In the genomic region with DNA sequence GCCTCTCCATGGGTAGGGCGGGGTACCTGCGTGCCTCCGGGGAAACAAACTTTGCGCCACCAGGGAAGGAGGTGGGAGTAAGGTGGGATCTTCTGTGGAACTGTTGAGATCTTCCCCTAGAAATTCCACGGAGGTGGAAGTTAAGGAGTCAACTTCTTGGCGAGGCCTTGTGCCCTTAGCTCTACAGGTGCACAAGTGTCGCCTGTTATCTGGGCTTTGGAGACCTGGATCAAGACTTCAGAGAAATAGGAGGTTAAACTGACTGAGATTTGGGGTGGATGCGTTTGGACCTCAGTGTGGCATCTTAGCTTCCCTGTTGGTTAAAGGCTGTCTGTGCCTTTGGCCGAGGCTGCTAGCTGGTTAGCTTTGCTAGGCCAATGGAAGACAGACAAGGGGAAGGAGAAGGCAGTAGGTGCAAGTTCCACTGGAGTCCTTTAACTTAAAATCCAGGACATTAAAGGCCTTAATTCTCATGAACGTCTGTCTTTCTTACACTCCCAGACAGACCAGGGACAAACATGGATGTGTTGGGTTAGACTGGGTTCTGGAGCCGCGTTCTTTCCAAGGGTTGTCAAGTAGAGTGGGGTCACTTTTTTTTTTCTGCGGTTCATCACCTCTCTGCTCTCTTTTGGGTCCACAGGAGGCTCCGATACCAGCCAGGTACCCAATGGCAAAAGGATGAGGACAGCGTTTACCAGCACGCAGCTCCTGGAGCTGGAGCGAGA, we compare ENCODE assay signal across 12 mouse cellular contexts. TPM values are rescaled to one million over a fixed set of nuclear protein-coding genes. Genes with fewer than 3 reads are reported as not detected.
A peak's percentile ranks its signal among the peaks of the same experiment; 100 is the strongest.
DNase-seq lines count a peak whose midpoint lies in the region; ATAC-seq lines count a peak whose summit lies in the region.
"Had no signal": no experiment of that assay in that cellular context is flagged by ENCODE, and none has a peak within 500 bp of the region (broad histone marks: within the 10 kb centered on the region; RNA-seq: fewer than 3 reads in every experiment).

No protein-coding gene starts in this region.

- peak overlapping the region; percentile 24; the same call in 1 of the 2 replicates for H3K4me3 ChIP-seq in kidney, embryonic 14.5 days (ENCODE audit: low read length)
- H3K4me3 ChIP-seq in forebrain, embryonic 13.5 days: peak overlapping the region; percentile 54
- H3K4me3 ChIP-seq in limb, embryonic 15.5 days: peak overlapping the region; percentile 30
- peak overlapping the region; percentile 25; the same call in 1 of the 2 replicates for H3K4me3 ChIP-seq in stomach, embryonic 16.5 days (replicated peaks; ENCODE audit: low read length)

- H3K27ac ChIP-seq in kidney, embryonic 14.5 days (ENCODE audit: low read depth, low read length): no peak overlapping the region
- H3K27ac ChIP-seq in forebrain, embryonic 13.5 days: no peak overlapping the region
- H3K27ac ChIP-seq in limb, embryonic 15.5 days: no peak overlapping the region
- no peak overlapping the region for H3K27ac ChIP-seq in stomach, embryonic 16.5 days (ENCODE audit: low read length)

- H3K4me2 ChIP-seq in kidney, embryonic 14.5 days (replicated peaks; ENCODE audit: low read depth, low read length): no peak overlapping the region; the same call in 1 of the 2 replicates
- H3K4me2 ChIP-seq in forebrain, embryonic 13.5 days: peak overlapping the region; percentile 68
- H3K4me2 ChIP-seq in limb, embryonic 15.5 days: peak overlapping the region; percentile 48
- 0 out of 2 replicates have a peak overlapping the region, but pooled peaks have one; percentile 41 for H3K4me2 ChIP-seq in stomach, embryonic 16.5 days (ENCODE audit: low read depth, low read length)

- ATAC-seq in kidney, embryonic 14.5 days (ENCODE audit: low FRiP score, low TSS enrichment): no peak
- ATAC-seq in forebrain, embryonic 13.5 days: no peak
- ATAC-seq in limb, embryonic 15.5 days (ENCODE audit: insufficient number of reproducible peaks, low FRiP score, low TSS enrichment, low read depth): no peak
- no peak for ATAC-seq in stomach, embryonic 16.5 days (ENCODE audit: insufficient read depth, low FRiP score)
- ATAC-seq in megakaryocyte progenitor cell, adult 5-6 weeks (replicated peaks; ENCODE audit: poor library complexity): no peak

- WGBS in kidney, embryonic 14.5 days: 1% methylated on average over 17 of the region's 17 CpGs
- 1% methylated on average over 17 of the region's 17 CpGs for WGBS in forebrain, embryonic 13.5 days
- 3% methylated on average over 17 of the region's 17 CpGs for WGBS in limb, embryonic 15.5 days
- 2% methylated on average over 17 of the region's 17 CpGs for WGBS in stomach, embryonic 16.5 days

- no peak overlapping the region for H3K9ac ChIP-seq in kidney, embryonic 14.5 days (ENCODE audit: low read depth, low read length)
- H3K9ac ChIP-seq in forebrain, embryonic 13.5 days: peak overlapping the region; percentile 73
- no peak overlapping the region for H3K9ac ChIP-seq in limb, embryonic 15.5 days
- no peak overlapping the region for H3K9ac ChIP-seq in stomach, embryonic 16.5 days (ENCODE audit: low read length)

- H3K27me3 ChIP-seq in kidney, embryonic 14.5 days (ENCODE audit: control insufficient read depth, insufficient read depth, low read length): peaks cover 100% of the 10 kb centered on the region
- H3K27me3 ChIP-seq in forebrain, embryonic 13.5 days: peaks cover 98% of the 10 kb centered on the region
- H3K27me3 ChIP-seq in limb, embryonic 15.5 days: peaks cover 98% of the 10 kb centered on the region
- H3K27me3 ChIP-seq in stomach, embryonic 16.5 days (ENCODE audit: control insufficient read depth, insufficient read depth, low read length): peaks cover 95% of the 10 kb centered on the region

- H3K4me1 ChIP-seq in kidney, embryonic 14.5 days (ENCODE audit: control insufficient read depth, insufficient read depth, low read length): no peaks in the 10 kb centered on the region
- H3K4me1 ChIP-seq in forebrain, embryonic 13.5 days: peaks cover 60% of the 10 kb centered on the region
- H3K4me1 ChIP-seq in limb, embryonic 15.5 days: peaks cover 13% of the 10 kb centered on the region
- H3K4me1 ChIP-seq in stomach, embryonic 16.5 days (ENCODE audit: control insufficient read depth, insufficient read depth, low read length): peaks cover 10% of the 10 kb centered on the region

- no peaks in the 10 kb centered on the region for H3K9me3 ChIP-seq in kidney, embryonic 14.5 days (ENCODE audit: control insufficient read depth, low read length)
- H3K9me3 ChIP-seq in forebrain, embryonic 13.5 days (replicated peaks): no peaks in the 10 kb centered on the region
- no peaks in the 10 kb centered on the region for H3K9me3 ChIP-seq in limb, embryonic 15.5 days
- no peaks in the 10 kb centered on the region for H3K9me3 ChIP-seq in stomach, embryonic 16.5 days (replicated peaks; ENCODE audit: control insufficient read depth, low read length)
- H3K9me3 ChIP-seq: G1E had no signal

- no peak for DNase-seq in kidney, postnatal 14 days
- DNase-seq in adrenal gland, postnatal 10 days: no peak
- no peak for DNase-seq in cerebellum, postnatal 25 days
- DNase-seq: lung, postnatal 10 days had no signal

- no peaks in the 10 kb centered on the region for H3K36me3 ChIP-seq in kidney, embryonic 14.5 days (ENCODE audit: control insufficient read depth, insufficient read depth, low read length)
- H3K36me3 ChIP-seq in forebrain, embryonic 13.5 days (ENCODE audit: poor library complexity, severe bottlenecking): no peaks in the 10 kb centered on the region
- H3K36me3 ChIP-seq in limb, embryonic 15.5 days: no peaks in the 10 kb centered on the region
- no peaks in the 10 kb centered on the region for H3K36me3 ChIP-seq in stomach, embryonic 16.5 days (ENCODE audit: control insufficient read depth, insufficient read depth, low read length)
- H3K36me3 ChIP-seq: G1E had no signal

RNA-seq across cellular contexts. Expression of a gene that starts 1.1 kb away (rescaled TPM):
- not detected in 2 replicates for polyA plus RNA-seq in kidney, embryonic 14.5 days (2014; fragmentation: Nextera tagmentation; extraction: Ambion mirVana)
- polyA plus RNA-seq in forebrain, embryonic 13.5 days (2015; fragmentation: Nextera tagmentation; extraction: Ambion mirVana): 11.7 and 14.0 TPM in 2 replicates
- polyA plus RNA-seq in limb, embryonic 15.5 days (2015; fragmentation: Nextera tagmentation; extraction: Ambion mirVana): not detected in 2 replicates
- polyA plus RNA-seq in stomach, embryonic 16.5 days (2015; fragmentation: Nextera tagmentation; extraction: Ambion mirVana): not detected in 2 replicates
- not detected in 2 replicates for total RNA-seq in megakaryocyte progenitor cell, adult 5-6 weeks (2015)
- not detected in 2 replicates for total RNA-seq in megakaryocyte progenitor cell, adult 5-6 weeks (2017)
- total RNA-seq in adrenal gland, postnatal 10 days (2021): not detected
- total RNA-seq: G1E; gastrocnemius, postnatal 4 days had no signal
- polyA plus RNA-seq: G1E; testis, adult 2 months had no signal

RNA-seq across cellular contexts. Expression of a gene that starts 31.9 kb away (rescaled TPM):
- 40.4 and 51.8 TPM in 2 replicates for polyA plus RNA-seq in kidney, embryonic 14.5 days (2014; fragmentation: Nextera tagmentation; extraction: Ambion mirVana)
- 30.9 and 37.7 TPM in 2 replicates for polyA plus RNA-seq in forebrain, embryonic 13.5 days (2015; fragmentation: Nextera tagmentation; extraction: Ambion mirVana)
- 25.1 and 32.1 TPM in 2 replicates for polyA plus RNA-seq in limb, embryonic 15.5 days (2015; fragmentation: Nextera tagmentation; extraction: Ambion mirVana)
- polyA plus RNA-seq in stomach, embryonic 16.5 days (2015; fragmentation: Nextera tagmentation; extraction: Ambion mirVana): 16.5 and 20.4 TPM in 2 replicates
- total RNA-seq in megakaryocyte progenitor cell, adult 5-6 weeks (2015): 49.1 and 57.3 TPM in 2 replicates
- total RNA-seq in megakaryocyte progenitor cell, adult 5-6 weeks (2017): 33.8 and 34.5 TPM in 2 replicates
- total RNA-seq in adrenal gland, postnatal 10 days (2021): 10 to 100 TPM; 34.2 to 38.2 TPM

Comparison
In these comparisons a context has a peak if more than half of its experiments do, and no peak if none do; other contexts are left out.
1. RNA of a gene that starts 1.1 kb away (polyA plus RNA-seq): 11.7 to 14.0 TPM in forebrain, embryonic 13.5 days; not detected in kidney, embryonic 14.5 days, not detected in limb, embryonic 15.5 days and not detected in stomach, embryonic 16.5 days; every median in the first group is over 10 times any median in the second.
2. Peak in every context shown above with its lines, with median percentiles within 50 percentile points of each other: H3K4me3 ChIP-seq.